Mouse (Mus musculus) adrenal gland (tissue): ENCODE data around the gene S100a4.

ENCODE experiments used
- intact Hi-C: fragments of 180-260 bp; cut with DNase I; formaldehyde crosslinking; loops from one replicate; pipeline ENCODE4 v1.15.1; 2025
- long read RNA-seq, 2 experiments: library from polyadenylated mRNA; unstranded; transcript quantifications; one replicate each; pipeline ENCODE4 v2.0.0; 2020; ENCODE audit warnings: borderline replicate concordance in 1 of 2; ENCODE audit not compliant: insufficient replicate concordance in 1 of 2

S100a4 gene
- long read RNA-seq, experiment 1 = 0 reads
- long read RNA-seq, experiment 2 = 0 reads

DNA sequence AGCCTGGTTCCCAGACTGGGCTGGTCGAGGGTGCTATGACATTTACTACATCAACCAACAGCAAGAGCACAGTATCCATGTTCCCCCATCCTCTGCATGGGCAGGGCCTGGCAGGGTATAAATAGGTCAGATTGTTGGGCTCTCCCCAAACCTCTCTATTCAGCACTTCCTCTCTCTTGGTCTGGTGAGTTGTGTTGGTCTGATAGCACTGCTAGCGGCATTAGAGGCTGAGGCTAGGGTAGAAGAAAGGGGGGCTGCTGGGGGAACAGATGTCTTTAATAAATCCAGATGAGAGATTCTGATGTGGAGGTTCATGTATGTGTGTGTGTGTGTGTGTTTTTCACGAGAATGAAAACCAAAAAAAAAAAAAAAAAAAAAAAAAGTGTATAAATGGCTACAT is at the start of gene S100a4:
S100a4 (plus strand) TSS at position 149 of the 400 bp plus-strand sequence.
- intact Hi-C loops = no loop called here

DNA sequence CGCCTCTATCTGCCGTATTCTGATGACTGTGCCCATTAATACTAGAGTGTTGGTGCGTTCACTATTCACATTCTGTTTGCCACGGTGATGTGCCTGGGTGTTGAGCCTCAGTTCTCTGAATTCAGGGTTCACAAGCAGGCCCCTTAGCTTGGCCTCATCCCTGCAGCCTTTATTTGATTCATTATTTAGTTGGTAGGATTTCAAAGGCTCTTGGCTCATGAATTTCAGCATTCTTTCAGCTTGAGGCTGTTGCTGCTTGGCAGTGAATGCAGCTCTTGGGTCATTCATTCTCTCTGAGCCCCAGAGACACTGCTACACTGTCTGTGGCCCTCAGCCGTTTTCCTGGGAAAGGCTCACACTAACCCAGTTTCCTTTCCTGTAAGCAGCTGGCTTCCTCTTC is 47.6 kb upstream of the S100a4 start:
- intact Hi-C loops = no loop called here

DNA sequence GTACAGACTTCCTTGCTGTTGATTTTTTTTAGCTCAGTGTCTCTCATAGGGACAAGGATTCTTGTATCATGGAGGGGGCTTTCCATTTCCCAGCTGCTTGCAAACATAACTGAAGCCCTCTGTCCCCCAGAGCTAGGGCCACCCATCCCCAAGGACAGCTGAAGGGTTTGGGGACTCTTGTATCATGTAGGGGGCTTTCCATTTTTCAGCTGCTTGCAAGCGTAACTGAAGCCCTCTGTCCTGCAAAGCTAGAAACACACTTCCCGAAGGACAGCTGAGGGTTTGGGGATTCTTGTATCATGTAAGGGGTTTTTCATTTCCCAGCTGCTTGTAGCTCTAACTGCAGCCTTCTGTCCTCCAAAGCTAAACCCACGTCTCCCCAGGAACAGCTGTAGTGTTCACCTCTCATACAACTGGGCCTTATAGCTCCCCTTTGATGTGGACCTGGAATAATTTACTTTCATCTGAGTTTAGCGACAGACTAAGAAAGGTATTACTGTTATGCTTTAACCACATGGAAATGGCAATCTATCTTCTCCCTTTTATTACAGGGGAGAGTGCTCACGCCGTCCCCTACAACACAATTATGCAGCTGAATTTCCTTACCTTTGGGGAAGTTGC is 43.5 kb upstream of the S100a4 start, which contains the start of gene S100a3:
S100a3 (plus strand) TSS at position 571 of the 621 bp plus-strand sequence.
- intact Hi-C loops = no loop called here

DNA sequence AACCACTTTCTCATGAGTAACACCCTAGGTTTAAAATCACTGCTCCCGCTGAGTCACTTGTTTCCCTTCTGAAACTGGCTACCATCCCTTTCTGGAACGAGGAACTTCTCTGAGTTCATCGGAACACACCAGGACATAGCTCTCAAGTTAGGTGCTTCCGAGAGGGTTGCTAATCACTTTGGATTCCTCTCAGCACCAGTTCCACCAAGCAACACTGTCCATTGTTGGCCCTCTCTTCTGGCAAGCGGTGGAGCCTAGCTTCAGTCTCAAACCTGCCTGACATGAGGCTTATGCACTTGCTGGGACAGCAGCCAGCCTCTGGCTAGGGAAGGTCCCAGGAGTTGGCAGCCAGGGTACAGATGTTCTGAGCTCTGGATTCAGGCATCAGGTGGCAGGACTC is 28.9 kb upstream of the S100a4 start:
- intact Hi-C loops = no loop called here

DNA sequence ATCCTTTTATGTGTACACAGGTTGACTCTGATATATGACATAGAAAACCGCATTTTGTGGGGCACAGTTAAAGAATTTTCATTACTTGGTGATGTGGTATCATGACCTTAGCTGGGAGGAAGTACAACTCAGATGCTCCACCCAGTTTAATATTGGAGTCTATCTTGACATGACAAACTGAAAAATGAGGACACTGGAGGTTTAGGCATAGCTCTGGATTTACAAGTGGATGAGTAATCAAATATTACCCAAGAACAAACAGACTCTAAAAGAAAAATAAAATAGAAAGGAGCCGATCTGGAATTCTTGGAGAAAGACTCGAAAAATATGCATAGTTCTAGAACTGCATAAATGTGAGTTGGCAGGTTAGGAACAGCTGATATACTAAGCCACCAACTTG is 28.3 kb upstream of the S100a4 start:
- intact Hi-C loops = no loop called here

DNA sequence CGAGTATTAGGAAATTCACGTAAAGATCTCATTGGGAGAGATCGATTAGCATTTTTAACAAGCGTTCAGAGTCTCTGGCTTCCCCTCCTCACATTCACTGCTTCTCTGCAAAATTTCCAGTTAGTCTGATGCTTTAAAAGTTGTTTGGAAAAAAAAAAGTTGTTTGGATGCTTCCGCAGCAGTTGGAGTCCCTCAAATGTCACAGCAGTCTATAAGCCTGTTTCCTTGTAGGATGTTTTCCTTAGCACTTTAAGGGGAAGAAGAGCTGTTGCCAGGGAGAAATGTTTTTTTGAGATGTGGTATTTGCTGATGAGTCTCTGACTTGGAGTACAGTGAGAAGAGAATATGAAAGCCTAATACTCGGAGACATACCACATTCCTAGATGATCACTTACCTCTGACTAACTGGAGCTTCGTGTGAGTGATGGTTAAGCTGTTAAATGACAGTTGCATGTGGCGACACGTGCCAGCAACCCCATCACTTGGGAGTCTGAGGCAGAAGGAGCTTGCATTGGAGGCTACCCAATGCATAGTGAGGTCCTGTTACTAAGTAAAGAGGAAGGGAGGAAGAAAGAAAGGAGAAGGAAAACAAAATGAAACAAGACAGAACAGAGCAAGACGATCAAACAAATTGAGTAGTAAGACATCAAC is 27.1 kb upstream of the S100a4 start:
- intact Hi-C loops = no loop called here

DNA sequence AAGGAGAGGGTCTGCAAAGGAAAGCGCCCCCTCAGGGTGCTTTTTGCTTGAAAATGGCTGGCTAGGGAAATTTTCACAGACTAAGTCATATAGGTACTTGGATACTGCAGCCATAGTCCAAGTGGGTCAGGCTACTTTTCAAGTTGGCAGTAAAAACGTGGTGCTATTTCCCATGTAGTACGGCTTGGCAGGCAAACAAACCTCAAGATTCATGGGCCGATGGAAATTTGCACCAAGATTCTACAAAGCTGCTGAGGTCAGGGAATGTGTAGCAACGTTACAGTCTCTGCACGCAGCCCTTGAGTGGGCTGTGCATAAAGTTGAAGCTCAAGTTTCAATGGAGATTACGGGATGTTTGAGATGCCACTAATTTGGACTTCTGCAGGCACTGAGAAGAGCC is 24.1 kb upstream of the S100a4 start:
- intact Hi-C loops = no loop called here

DNA sequence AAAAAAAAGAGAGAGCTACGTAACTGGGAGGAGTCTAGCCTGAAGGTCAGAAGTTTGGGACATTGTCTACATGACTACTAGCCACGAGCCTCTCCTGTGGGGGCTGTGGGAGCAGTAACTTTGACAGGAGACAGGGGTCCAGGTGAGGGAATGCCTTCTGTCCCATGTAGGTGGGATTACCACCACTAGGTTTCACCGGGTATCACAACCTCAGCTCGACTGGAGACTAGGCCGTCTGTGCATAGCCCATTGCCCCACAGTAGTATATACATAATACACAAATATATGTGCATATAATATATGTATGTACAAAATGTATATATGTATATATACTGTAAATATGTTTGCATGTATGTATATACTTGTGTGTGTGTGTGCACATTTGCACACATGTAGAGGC is 22.4 kb upstream of the S100a4 start:
- intact Hi-C loops = loop anchor here (5.0 kb wide), 1 partner anchor 54 kb away; the partner anchor contains the start of gene S100a14

DNA sequence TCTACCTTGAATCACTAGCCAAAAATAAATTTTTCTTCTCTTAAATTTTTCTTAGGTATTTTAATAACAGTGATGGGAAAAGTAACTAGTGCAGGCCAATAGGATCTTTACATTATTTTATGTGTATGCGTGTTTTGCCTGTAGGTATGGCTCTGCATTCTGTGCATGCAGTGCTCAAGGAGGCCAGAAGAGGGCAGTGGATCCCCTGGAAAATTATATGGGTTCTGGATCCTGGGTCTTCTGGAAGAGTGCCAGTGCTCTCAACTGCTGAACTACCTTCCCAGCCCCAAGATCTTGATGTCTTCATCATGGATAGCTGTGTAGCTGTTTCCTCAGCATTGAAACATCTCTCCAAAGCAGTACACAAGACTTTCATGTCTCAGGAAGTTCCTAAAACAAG is 21.4 kb upstream of the S100a4 start:
- intact Hi-C loops = loop anchor here (5.0 kb wide), 1 partner anchor 55 kb away; the partner anchor contains the start of gene S100a14

DNA sequence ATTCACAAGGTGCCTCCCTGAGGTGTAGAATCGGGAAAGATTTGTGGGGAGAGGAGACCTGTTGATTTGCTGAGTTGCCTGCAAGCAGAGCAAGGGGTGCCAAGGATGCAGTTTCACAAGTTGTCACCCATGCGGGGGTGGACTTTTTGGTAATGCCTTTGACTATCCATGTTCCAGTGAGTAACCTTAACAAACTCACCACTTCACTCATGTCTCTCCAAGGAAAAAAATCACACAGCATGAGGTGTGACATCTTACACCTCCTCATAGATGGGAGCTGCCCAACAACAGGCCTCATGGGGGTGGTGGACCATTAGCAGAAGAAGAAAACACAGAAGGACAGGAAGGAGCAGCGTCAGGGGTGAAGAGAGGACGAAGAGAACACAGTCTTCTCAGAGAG is 21.0 kb upstream of the S100a4 start:
- intact Hi-C loops = loop anchor here (5.0 kb wide), 1 partner anchor 55 kb away; the partner anchor contains the start of gene S100a14

DNA sequence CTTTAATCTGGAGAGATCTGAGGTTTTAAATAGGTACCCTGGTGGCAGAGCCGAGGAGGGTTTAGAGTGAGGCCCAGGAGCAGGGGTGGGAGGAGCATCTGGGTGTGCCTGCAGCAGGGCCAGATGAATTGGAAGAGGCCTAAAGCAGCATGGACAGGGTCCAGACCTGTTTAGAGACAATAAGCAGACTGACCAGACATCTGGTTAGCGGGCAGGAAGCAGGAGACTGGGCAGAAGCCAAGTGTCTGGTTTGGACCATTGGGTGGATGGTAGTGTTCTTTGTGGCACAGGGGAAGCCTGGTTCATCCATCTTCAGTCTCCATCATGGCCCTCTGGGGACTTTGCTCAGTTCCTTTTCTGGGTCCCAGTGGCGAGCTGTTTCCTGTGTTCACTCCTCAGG is 19.7 kb upstream of the S100a4 start:
- intact Hi-C loops = loop anchor here (5.0 kb wide), 1 partner anchor 57 kb away; the partner anchor contains the start of gene S100a14

DNA sequence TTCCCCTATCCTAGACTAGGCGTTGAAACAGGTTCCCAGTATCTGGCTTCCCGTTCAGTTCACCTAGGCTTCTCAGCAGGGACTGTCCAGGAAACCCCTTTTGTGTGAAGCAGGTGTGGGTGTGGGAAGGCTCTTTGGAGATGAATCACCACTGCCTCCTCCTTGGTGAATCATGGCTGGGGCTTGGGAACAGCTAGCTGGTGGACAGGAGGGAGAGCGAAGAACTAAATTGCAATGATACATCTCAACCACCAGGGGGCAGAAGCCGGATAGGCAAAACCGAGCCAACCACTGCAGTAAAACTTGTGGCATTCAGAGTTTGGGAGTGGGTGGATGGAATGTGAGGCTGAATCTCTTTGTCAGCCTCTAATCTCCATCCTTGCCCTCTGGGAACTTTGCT is 18.0 kb upstream of the S100a4 start:
- intact Hi-C loops = loop anchor here (1.0 kb wide), 1 partner anchor 30 kb away; no protein-coding TSS in a partner anchor

DNA sequence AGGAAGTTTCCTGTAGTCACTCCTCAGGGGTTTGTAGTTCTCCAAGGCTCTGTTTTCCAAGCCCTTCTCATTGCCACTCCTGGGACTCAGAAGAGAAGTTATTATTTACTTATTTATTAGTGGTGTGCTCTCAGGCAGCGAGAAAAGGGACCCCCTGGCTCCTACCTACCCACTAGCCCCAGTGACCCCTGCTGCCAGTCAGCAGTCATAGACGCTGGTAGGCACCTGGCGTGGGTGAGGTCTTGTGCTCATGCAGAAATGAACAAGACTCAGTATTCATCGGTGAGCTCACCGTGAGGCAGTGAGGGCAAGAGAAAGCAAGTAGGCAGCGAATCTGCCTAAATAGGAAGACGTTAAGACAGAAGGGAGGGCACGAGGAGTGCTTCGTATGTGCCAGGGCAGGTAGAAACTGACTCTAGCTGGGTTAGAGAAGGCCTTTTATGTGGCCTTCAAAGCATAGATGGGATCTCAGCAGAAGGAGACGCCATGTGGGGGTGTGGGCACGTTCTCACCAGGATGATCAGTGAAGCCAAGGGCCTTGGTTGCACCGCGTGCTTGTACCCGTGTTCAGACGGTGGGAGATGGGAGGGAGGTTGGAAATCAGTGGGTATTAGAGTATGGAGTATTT is 17.4 kb upstream of the S100a4 start:
- intact Hi-C loops = no loop called here

DNA sequence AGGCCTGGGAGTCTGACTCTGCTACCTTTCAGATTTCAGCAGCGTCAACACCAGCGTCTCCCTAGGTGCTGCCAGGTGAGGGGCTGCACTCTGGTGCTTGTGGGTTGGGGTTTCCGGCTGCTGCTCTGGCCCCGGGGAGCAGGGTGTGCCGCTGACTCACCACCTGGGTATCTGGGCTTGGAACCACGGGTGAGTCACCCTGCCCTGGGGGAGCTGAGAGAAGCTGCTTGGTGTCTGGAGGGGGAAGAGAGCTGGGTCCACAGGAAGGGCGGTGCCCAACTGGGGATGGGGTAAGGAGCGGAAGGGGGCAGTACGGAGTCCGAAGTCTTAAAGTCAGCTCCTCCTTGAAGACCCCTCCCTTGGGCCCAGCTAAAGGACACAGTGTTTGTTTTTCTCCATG is 16.7 kb upstream of the S100a4 start:
- intact Hi-C loops = no loop called here

DNA sequence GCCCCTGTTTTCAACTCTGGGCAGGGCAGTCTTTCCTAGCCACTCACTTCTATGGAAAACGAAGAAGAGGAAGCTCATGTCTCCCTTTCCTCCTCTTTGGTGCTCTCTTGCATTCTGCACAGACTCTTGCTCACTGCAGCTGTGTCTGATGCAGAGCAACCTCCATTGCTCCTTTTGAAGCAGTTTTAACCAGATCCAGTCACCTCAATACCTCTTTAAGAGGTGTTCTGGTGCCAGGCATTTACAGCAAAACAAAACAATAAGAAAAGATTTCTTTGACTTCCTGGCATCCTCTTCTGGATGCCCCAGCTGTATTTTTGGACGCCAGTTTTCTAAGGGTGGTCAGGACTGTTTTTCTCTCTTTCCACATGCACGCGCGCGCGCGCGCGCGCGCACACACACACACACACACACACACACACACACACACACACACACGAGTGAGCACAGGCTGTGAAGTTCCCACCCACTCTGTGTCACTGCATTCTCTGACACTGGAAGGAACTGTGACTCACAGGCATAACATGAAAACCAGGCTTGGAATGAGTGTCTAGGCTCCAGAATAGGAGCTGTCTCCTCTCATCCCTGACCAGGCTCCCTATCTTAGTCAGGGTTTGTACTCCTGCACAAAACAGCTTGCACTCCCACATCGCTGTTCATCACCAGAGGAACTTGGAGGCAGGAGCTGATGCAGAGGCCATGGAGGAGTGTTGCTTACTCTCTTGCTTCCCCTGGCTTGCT is 16.0 kb upstream of the S100a4 start:
- intact Hi-C loops = no loop called here

DNA sequence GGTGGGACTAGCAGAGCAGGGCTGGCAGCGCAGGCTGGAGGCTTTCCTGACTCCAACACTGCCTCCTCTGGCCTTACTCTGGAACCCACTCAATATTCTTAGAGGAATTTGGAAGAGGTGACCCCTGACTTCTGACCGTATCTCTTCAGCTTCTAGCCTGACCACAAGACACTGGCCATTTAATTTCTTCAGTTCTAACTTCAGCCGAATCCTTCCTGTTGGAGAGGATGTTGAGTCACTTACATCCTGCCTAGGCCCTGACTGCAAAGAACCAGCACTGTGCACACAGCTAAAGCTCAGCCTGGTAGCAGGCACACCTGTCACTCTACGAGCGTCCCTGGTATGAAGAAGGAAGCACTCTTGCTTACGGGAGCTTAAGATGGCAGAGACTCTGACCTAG is 14.2 kb upstream of the S100a4 start:
- intact Hi-C loops = no loop called here

DNA sequence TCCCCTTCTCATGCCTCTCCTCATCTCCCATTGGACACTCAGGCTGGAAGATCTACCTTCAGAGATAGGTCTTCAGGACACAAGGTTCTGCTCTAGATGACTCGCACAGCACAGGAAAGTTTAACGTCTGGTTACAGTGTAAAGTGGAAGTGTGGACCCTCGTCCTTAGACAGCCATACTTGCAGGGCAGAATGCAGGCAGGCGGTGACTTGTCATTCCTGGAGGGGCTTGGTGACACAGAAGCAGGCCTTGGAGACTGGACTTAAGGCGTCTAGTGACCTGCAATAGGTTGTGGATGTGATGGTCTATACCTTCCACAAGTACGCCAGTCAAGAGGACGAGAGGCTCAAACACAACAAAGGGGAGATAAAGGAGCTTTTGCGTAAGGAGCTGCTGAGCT is 13.6 kb upstream of the S100a4 start, which contains the start of gene S100a2:
S100a2 (plus strand) TSS at position 301 of the 400 bp plus-strand sequence.
- intact Hi-C loops = no loop called here

DNA sequence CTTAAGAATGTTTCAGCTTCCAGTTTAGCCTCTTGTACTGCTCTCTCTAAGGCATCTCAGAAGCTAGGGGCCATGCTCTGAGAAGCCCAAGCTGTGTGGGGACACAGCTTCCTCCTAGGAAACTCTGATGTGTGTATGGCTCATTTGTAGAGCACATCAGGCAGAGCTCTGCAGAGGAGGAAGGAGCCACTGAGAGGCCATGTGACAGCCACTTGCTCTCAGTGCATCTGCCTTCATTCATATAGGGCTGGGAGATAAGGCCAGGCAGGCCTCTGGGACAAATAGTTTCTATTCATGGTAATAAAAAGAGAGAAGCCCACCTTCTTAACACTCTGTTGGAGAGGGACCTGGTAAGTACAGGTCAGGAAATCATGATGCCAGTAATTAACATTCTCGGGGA is 9.1 kb upstream of the S100a4 start:
- intact Hi-C loops = no loop called here

DNA sequence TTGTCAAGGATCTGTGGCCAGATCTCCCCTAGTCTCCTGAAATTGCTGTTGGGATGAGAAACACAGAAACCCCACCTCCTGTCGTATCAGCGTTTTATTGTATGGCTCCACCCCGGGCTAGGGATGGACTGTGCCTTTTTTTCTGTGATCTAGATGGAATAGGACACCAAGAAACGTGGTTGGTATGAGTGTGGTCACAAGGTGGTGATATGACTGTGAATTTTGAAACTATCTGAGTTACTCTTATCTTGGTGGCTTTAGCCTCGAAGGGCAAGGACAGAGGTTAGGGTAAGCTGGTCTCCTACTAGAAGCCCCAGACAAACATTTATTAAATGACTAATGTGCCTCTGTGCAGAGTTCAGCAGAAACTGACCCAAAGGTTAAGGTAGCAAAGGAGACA is 8.0 kb upstream of the S100a4 start:
- intact Hi-C loops = no loop called here

DNA sequence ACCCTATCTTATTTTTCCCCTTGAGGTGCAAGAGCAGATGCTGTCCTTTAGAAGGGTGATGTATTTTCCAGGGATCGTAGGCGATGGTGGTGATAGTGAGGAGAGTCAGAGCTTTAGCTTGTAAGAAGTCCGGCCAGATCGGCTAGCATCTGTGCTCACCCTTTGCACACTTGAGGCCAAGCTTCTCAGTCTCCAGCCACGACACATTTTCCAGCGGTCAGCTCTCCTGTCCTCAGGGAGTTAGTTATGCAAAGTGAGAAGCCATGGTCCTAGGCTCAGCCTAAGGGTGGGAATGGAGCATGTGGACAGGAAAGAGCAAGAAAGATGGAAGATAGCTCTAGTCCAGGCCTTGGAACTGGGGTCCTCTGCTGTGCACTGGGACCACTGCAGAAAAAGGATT is 6.8 kb upstream of the S100a4 start:
- intact Hi-C loops = no loop called here

DNA sequence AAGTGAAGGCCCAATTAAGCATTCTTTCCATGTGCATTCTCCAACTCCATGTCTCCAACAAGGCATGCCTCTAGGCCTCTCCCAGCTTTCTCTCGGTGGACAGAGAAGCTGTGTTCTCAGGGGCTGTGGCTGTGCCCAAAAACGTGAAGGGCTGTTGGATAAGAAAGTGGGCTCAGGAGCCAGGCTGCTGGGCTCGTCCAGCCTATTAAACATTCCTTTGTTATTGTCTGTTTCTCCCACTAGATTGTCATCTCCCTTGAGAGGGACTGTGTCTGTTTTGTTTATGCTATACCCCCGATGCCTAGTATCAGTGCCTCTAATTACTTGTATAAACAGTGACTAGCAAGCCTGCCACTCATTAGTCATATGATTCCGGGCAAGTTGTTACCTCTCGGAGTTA is 5.8 kb upstream of the S100a4 start:
- intact Hi-C loops = no loop called here

DNA sequence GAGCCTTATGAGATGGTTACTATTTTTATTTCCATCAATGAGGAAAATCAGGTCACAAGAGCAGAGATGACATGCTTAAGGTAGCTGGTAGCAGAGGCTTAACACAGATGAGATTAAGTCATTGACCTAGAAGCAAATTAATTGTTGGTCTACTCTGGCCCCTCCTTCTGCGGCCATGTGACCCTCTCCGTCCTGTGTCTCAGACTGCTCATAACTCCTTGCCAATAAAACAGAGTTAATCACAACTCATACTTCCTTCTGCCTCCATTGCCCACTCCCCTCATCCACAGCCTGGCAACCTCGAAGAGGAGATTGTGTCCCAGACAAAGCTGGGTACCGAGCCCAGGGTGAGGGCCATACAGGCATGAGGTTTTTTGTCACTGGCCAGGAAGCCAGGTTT is 5.4 kb upstream of the S100a4 start:
- intact Hi-C loops = no loop called here
